Mouse (Mus musculus) liver, embryonic 13.5 days (tissue): ENCODE results near the gene Arg2. TPM values are rescaled to one million over a fixed set of nuclear protein-coding genes. Genes with fewer than 3 reads are reported as not detected.

Experiments
- ATAC-seq: fragments of 200-750 bp; cut with Nextera tagmentation; 2 replicates; pipeline ENCODE4 v1.8.0; 2017; ENCODE audit warnings: low read depth, mild to moderate bottlenecking, moderate number of reproducible peaks, moderate library complexity
- DNase-seq: peaks from one replicate; pipeline ENCODE4 v3.0.0; 2022
- H3K27ac ChIP-seq: fragments of 300-500 bp; sonication (generic); 2 replicates; pipeline ENCODE4 v1.5.1; 2015; ENCODE audit warnings: moderate library complexity, mild to moderate bottlenecking, inconsistent platforms
- H3K27me3 ChIP-seq: fragments of 300-500 bp; sonication (generic); 2 replicates; pipeline ENCODE4 v1.6.1; 2015; ENCODE audit warnings: mild to moderate bottlenecking, inconsistent platforms
- H3K36me3 ChIP-seq: fragments of 300-500 bp; sonication (generic); 2 replicates; pipeline ENCODE4 v1.6.1; 2015; ENCODE audit warnings: mild to moderate bottlenecking, inconsistent platforms
- H3K4me1 ChIP-seq: fragments of 300-500 bp; sonication (generic); replicated peaks from 2 replicates; pipeline ENCODE4 v1.6.1; 2015; ENCODE audit warnings: inconsistent platforms
- H3K4me2 ChIP-seq: fragments of 300-500 bp; sonication (generic); 2 replicates; pipeline ENCODE4 v1.6.1; 2015; ENCODE audit warnings: inconsistent platforms, mild to moderate bottlenecking, moderate library complexity
- H3K4me3 ChIP-seq: fragments of 300-500 bp; sonication (generic); replicated peaks from 2 replicates; pipeline ENCODE4 v1.5.1; 2015; ENCODE audit warnings: mild to moderate bottlenecking, inconsistent platforms
- H3K9ac ChIP-seq: fragments of 300-500 bp; sonication (generic); 2 replicates; pipeline ENCODE4 v1.6.1; 2015; ENCODE audit warnings: mild to moderate bottlenecking, inconsistent platforms
- H3K9me3 ChIP-seq: fragments of 300-500 bp; sonication (generic); replicated peaks from 2 replicates; pipeline ENCODE4 v1.6.1; 2016; ENCODE audit warnings: inconsistent platforms
- WGBS: fragments of 180-500 bp; shearing (Covaris S2); methylation state at CpG from one replicate; pipeline ENCODE4 v1.1.7; 2015; ENCODE audit not compliant: insufficient replicate concordance; 5-methylcytosine and 5-hydroxymethylcytosine counted together
- polyA plus RNA-seq: library from polyadenylated mRNA; unstranded; fragments of >200 nt; fragmentation: Nextera tagmentation; extraction: Ambion mirVana; gene quantifications from 2 replicates; pipeline ENCODE4 v1.2.1, GENCODE M21; 2015

The Arg2 gene
- polyA plus RNA-seq: 0.14 TPM in 1 of 2 replicates, not detected in the other

DNA sequence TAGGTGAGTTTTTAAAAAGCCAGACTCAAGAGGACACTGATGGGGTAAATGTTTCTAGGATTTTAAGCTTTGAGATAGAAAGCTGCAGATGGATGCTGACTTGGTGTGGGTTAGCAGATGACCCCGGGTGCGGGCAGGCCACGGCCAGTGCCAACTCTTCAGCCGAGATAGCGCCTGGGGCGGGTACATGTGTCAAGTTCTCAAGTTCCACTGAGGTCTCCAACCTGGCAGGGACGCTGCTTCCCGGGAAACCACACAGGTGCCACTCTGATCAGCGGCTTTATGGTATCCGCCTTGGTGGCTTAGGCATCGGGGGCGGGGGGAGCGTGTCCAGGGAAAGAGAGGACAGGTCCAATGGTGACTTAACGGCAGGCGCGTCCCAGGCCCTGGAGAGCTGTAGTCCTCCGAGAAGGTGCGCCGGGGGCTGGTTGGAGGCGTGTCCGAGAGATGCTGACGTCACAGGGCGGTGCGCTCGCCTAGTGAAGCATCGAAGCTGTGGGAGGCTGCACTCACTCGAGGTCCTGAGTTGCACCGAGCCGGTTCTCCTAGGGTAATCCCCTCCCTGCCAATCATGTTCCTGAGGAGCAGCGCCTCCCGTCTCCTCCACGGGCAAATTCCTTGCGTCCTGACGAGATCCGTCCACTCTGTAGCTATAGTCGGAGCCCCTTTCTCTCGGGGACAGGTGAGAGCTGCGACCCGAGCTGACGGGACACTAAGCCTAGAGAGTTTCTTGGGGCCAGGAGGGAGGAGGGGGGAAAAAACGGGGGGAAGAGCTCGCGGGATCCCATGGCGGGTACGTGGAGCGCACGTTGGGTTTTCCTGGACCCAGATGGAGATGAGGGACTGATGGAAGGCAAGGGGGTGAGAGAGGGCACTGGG, at the start of gene Arg2:
Gene Arg2, plus strand, starts transcription at position 479 of the 879 bp plus-strand sequence.
- Histone ChIP-seq H3K4me2 (peak within 1 kb of the TSS; percentile 60), H3K4me1 (peaks cover 12% of the 10 kb centered on the region), H3K27ac (no peak within 1 kb of the TSS), H3K9me3 (no peaks in the 10 kb centered on the region), H3K36me3 (no peaks in the 10 kb centered on the region), H3K4me3 (peak within 1 kb of the TSS; percentile 43), H3K27me3 (peaks cover 56% of the 10 kb centered on the region), H3K9ac (no peak within 1 kb of the TSS)
- WGBS: under 1% methylated on average over 47 of the region's 47 CpGs
- DNase-seq: peak; percentile 48
- peak; percentile 70 for ATAC-seq

DNA sequence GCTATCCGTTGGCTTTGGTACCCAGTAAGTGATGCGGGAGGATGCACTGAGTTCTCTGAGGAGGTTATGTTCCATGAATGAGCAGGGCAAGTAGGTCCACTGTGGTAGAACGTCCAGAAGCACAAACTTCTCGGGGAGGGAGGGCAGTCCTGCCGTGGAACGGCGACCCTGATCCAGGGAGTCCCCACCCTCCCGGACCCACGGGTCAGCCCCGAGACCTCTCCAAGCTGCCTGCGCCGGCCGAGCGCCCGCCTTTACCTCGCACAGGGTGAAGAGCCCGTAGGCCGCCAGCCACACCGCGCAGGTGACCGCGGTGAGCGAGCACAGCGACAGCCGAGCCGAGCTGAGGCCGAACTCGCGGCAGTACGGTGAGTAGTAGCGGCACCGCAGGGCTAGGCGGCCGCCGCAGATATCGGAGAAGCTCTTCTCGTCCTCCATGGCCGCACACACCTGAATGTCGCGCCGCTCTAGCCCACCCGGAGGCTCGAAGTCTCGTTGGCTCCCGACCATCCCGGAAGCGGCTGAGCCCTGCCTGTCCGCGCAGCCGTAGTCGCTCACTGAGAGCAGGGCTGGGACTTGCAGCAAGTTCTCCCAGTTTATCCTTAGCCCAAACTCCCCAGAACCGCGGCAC, 41.3 kb upstream of the Arg2 start, which contains the start of gene Pigh:
Gene Pigh, minus strand, starts transcription at position 470 of the 631 bp plus-strand sequence.
- Histone ChIP-seq H3K9ac (peak within 1 kb of the TSS; percentile 85), H3K4me1 (peaks cover 7% of the 10 kb centered on the region), H3K4me3 (peak within 1 kb of the TSS; percentile 83), H3K36me3 (peaks cover 9% of the 10 kb centered on the region; the same call in 1 of the 2 replicates), H3K9me3 (no peaks in the 10 kb centered on the region), H3K27me3 (no peaks in the 10 kb centered on the region), H3K27ac (peak within 1 kb of the TSS; percentile 44; the same call in 1 of the 2 replicates), H3K4me2 (peak within 1 kb of the TSS; percentile 79)
- peak; percentile 84 for DNase-seq
- WGBS: under 1% methylated on average over 53 of the region's 53 CpGs
- peak; percentile 98 for ATAC-seq

DNA sequence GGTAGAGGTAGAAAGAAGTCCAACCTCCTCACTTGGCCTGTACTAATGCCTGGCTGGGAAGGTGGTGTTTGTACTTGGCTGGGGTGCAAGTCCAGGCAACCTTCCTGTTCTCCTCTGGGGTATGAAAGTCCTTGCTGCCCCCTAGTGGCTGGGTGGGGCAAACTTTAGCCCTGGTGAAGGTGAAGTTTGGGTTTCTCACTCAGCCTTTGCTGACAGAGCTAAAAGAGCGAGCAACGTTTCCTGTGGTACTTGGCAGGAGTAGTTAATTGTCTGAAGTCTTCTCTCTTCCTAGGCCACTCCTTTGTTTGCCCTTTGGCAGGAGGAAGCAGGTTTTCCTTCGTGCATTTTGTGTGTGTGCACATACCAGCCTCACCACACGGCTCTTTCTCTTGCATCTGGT, 38.0 kb upstream of the Arg2 start:
- Histone ChIP-seq H3K9ac (no peak overlapping the region), H3K36me3 (no peaks in the 10 kb centered on the region), H3K27me3 (no peaks in the 10 kb centered on the region), H3K27ac (no peak overlapping the region), H3K4me3 (no peak overlapping the region), H3K4me2 (no peak overlapping the region), H3K4me1 (peaks cover 7% of the 10 kb centered on the region), H3K9me3 (no peaks in the 10 kb centered on the region)
- DNase-seq: peak; percentile 42
- 33% methylated on average over 4 of the region's 4 CpGs for WGBS
- no peak for ATAC-seq

DNA sequence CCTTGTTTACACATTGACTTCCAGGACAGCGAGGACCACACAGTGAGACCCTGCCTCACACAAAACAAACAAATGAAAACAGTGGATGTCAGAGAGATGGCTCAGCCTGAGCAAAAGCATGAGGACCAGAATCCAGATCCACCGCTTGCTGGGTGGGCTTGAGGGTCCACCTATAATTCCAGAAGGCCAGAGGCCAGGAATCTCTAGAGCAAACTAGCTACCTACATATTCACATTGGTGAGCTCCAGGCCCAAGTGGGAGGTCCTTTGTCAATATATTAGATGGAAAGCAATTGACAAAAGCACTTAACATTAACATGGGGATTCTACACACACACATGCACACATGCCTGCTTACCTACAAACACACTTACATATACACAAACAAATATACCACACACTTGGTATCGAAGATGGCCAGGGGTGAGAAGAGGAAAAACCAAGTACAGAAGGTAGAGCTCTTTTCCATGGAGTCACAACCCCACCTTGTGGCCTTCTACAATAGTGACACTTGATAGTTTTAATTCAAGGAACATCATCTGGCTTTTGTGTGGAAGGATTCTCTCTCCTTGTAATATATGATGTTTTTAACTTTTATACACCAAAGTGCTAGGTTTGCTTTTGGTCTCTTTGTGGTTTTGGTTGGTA, 33.3 kb upstream of the Arg2 start:
- no peaks in the 10 kb centered on the region for H3K36me3 ChIP-seq
- no peak overlapping the region for H3K4me2 ChIP-seq
- 0 out of 2 replicates have a peak, but pooled peaks cover 2% of the 10 kb centered on the region for H3K27me3 ChIP-seq
- 50% methylated on average over 3 of the region's 3 CpGs for WGBS
- no peak for DNase-seq
- H3K27ac ChIP-seq: no peak overlapping the region
- H3K9ac ChIP-seq: no peak overlapping the region
- no peak overlapping the region for H3K4me3 ChIP-seq
- H3K9me3 ChIP-seq: no peaks in the 10 kb centered on the region
- no peak for ATAC-seq
- H3K4me1 ChIP-seq: no peaks in the 10 kb centered on the region; the same call in 1 of the 2 replicates

DNA sequence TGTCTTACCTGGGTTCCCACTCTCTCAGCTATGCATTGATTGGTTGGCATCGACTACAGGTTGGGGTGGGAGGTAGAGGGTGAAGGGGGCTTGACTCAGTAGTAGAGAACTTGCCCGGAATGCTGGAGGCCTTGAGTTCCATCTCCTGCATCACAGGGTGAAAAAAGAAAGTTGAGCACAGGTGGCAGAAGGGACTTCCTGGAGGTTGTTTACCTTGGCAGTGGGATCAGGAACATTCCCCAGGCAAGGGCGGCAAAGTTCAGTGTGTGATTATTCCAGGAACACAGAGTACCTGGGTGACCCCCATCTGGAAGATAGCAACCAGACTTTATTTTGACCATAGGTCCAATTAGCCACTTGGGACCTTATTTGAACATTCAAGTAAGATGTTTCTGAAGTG, 26.8 kb upstream of the Arg2 start:
- DNase-seq (no peak), ATAC-seq (no peak)
- Histone ChIP-seq H3K27ac (no peak overlapping the region), H3K36me3 (no peaks in the 10 kb centered on the region), H3K9ac (no peak overlapping the region), H3K4me3 (no peak overlapping the region), H3K27me3 (peaks cover 2% of the 10 kb centered on the region; the same call in 1 of the 2 replicates), H3K4me2 (no peak overlapping the region), H3K4me1 (no peaks in the 10 kb centered on the region; the same call in 1 of the 2 replicates), H3K9me3 (no peaks in the 10 kb centered on the region)
- 65% methylated on average over 3 of the region's 3 CpGs for WGBS

DNA sequence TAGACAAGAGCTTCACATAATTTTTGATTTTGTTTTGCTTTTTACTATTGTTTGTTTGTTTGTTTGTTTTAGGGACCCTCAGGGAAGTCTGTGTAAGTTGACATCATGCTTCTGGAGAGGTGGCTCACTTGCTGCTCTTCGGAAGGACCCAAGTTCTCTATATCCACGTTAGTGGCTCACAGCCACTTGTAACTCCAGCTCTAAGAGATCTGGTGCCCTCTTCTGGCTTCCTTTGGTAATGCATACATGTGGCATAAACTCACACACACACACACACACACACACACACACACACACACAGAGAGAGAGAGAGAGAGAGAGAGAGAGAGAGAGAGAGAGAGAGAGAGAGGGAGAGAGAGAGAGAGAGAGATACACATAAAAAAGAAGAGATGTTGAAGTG, 26.0 kb upstream of the Arg2 start:
- Histone ChIP-seq H3K4me1 (no peaks in the 10 kb centered on the region; the same call in 1 of the 2 replicates), H3K4me3 (no peak overlapping the region), H3K36me3 (no peaks in the 10 kb centered on the region), H3K9me3 (no peaks in the 10 kb centered on the region), H3K27me3 (peaks cover 2% of the 10 kb centered on the region; the same call in 1 of the 2 replicates), H3K27ac (no peak overlapping the region), H3K4me2 (no peak overlapping the region), H3K9ac (no peak overlapping the region)
- no peak for ATAC-seq
- DNase-seq: no peak
- WGBS: 65% methylated on average over 2 of the region's 2 CpGs

DNA sequence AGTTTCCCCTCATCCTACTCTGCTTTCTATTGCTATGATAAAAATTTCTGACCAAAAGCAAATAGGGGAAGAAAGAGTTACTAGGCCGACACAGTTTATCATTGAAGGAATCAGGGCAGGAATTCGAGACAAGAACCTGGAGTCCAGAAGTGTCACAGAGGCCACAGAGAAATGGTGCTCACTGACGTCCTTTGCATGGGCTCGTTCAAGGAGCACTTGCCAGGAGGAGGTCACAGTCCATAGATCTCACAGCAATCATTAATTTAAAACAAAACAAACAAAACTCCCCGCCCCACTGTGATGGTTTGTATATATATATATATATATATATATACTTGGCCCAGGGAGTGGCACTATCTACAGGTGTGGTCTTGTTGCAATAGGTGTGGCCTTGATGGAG, 25.3 kb upstream of the Arg2 start:
- H3K27ac ChIP-seq: no peak overlapping the region
- DNase-seq (no peak), ATAC-seq (no peak)
- H3K36me3 ChIP-seq: no peaks in the 10 kb centered on the region
- H3K4me1 ChIP-seq: no peaks in the 10 kb centered on the region; the same call in 1 of the 2 replicates
- no peak overlapping the region for H3K9ac ChIP-seq
- H3K4me3 ChIP-seq: no peak overlapping the region
- 71% methylated on average over 5 of the region's 5 CpGs for WGBS
- no peak overlapping the region for H3K4me2 ChIP-seq
- no peaks in the 10 kb centered on the region for H3K9me3 ChIP-seq
- peaks cover 2% of the 10 kb centered on the region; the same call in 1 of the 2 replicates for H3K27me3 ChIP-seq

DNA sequence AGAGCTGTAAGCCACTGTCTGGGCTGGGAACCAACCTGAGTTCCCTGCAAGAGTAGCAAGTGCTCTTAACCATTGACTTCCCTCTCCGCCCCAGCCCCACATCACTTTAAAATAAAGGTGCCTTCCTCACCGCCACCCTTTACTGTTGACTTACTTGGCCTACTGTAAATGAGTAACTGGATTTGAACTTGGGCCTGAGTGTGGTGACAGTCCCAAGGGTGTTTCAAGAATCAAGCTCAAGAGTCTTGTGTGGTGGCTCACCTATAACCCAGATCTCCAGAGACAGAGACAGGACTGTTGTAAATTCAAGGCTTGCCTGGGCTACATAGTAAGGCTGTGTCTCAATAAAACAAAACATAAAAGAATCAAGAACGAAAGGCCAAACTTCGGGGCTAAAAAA, 11.6 kb upstream of the Arg2 start:
- no peak for DNase-seq
- WGBS: 64% methylated on average over 4 of the region's 4 CpGs
- H3K9ac ChIP-seq: no peak overlapping the region

DNA sequence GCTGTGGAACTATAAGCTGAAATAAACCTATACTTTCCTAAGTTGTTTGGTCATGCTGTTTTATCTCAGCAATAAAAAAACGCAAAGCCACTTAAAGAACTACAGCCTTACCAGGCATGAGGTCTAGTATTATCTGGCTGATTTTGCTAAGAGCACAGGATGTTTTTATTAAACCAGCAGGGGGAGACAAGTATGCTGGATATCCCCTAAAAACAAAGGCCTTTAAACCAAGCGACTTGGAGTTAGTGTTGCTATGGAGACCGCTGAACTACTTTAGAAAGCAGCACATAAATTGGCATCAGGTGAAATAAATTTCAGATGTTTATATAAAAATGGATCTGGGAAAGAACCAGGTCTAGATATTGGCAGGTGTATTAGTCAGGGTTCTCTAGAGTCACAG, 7.8 kb upstream of the Arg2 start:
- 29% methylated on average over 3 of the region's 3 CpGs for WGBS
- no peaks in the 10 kb centered on the region for H3K9me3 ChIP-seq
- H3K27me3 ChIP-seq: no peaks in the 10 kb centered on the region
- no peaks in the 10 kb centered on the region for H3K4me1 ChIP-seq
- H3K9ac ChIP-seq: no peak overlapping the region
- no peak overlapping the region for H3K4me3 ChIP-seq
- no peaks in the 10 kb centered on the region for H3K36me3 ChIP-seq
- no peak overlapping the region for H3K4me2 ChIP-seq
- no peak for DNase-seq
- ATAC-seq: no peak
- H3K27ac ChIP-seq: no peak overlapping the region

More for the DNA sequence above, 11.6 kb upstream of the Arg2 start:
- Histone ChIP-seq H3K4me2 (no peak overlapping the region), H3K36me3 (no peaks in the 10 kb centered on the region), H3K9me3 (no peaks in the 10 kb centered on the region), H3K4me1 (no peaks in the 10 kb centered on the region), H3K27ac (no peak overlapping the region), H3K4me3 (no peak overlapping the region), H3K27me3 (no peaks in the 10 kb centered on the region)
- no peak for ATAC-seq

DNA sequence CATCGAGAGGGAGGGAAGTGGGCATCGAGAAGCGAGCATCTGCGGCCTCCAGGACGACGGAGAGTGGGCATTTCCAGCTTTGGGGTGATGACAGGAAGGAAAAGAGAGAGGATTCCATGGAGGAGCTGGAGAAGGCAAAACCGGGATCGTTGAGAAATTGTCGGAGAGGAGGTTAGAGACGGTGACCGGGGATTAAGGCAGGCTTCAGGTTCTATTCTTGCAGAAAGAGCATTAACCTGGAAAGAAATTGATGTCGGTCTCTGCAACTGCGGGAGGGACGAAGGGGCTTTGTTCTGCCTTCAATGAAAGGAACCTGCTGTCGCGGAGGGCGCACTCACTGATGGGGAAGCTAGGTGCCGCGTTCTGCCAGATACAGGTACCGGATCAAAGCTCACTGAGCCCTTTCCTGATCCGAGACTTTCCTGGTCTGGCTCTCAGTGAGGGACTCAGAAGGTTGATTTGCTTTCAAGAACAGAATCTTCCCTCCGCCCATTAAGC, 650 bp downstream of the Arg2 start:
- ATAC-seq: no peak
- Histone ChIP-seq H3K4me2 (peak overlapping the region; percentile 60), H3K27ac (no peak overlapping the region), H3K9ac (no peak overlapping the region), H3K4me1 (peaks cover 12% of the 10 kb centered on the region), H3K36me3 (no peaks in the 10 kb centered on the region), H3K4me3 (peak overlapping the region; percentile 43), H3K9me3 (no peaks in the 10 kb centered on the region), H3K27me3 (peaks cover 56% of the 10 kb centered on the region)
- DNase-seq: no peak
- 2% methylated on average over 22 of the region's 22 CpGs for WGBS
